Mouse (Mus musculus) ES-CJ7 (cell line): ENCODE results near the gene BC049730.

Experiments used
- DNase-seq: peaks from one replicate; pipeline ENCODE4 v3.0.0; 2011; ENCODE audit warnings: low read depth, low spot score

Gene BC049730

GRCm38 (mm10) chr7:24762574-24762973 lies 53.5 kb downstream of the BC049730 start:
- DNase-seq = no peak
